Mouse (Mus musculus) liver, adult 2 months (tissue): ENCODE data around the gene Ly9. TPM values are rescaled to one million over a fixed set of nuclear protein-coding genes. Genes with fewer than 3 reads are reported as not detected.

Experiments used
- DNase-seq: peaks from one replicate; pipeline ENCODE4 v3.0.0-alpha.2; 2011; ENCODE audit warnings: low read depth, low spot score; ENCODE audit errors: extremely low read depth
- H3K27ac ChIP-seq: fragments of 200-500 bp; replicated peaks from 2 replicates; pipeline ENCODE4 v1.5.1; 2012; ENCODE audit warnings: low read depth, mild to moderate bottlenecking, control low read depth, inconsistent platforms, low read length; ENCODE audit not compliant: insufficient read depth
- H3K27me3 ChIP-seq: fragments of 200-500 bp; 2 replicates; pipeline ENCODE4 v1.6.1; 2012; ENCODE audit warnings: mild to moderate bottlenecking, moderate library complexity, low read length, inconsistent platforms; ENCODE audit not compliant: control insufficient read depth, insufficient read depth
- H3K36me3 ChIP-seq: fragments of 200-500 bp; 2 replicates; pipeline ENCODE4 v1.6.1; 2012; ENCODE audit warnings: low read length, inconsistent platforms; ENCODE audit not compliant: control insufficient read depth, insufficient read depth
- H3K4me1 ChIP-seq: fragments of 200-500 bp; 2 replicates; pipeline ENCODE4 v1.6.1; 2011; ENCODE audit warnings: low read length; ENCODE audit not compliant: control insufficient read depth, insufficient read depth
- H3K4me3 ChIP-seq: fragments of 200-500 bp; 2 replicates; pipeline ENCODE4 v1.5.1; 2011; ENCODE audit warnings: low read depth, mild to moderate bottlenecking, control low read depth, low read length, moderate library complexity; ENCODE audit not compliant: insufficient read depth
- H3K79me2 ChIP-seq: fragments of 200-500 bp; 2 replicates; pipeline ENCODE4 v1.6.1; 2012; ENCODE audit warnings: inconsistent platforms, mild to moderate bottlenecking, low read length, moderate library complexity; ENCODE audit not compliant: control insufficient read depth, insufficient read depth
- H3K9ac ChIP-seq: fragments of 200-500 bp; 2 replicates; pipeline ENCODE4 v1.6.1; 2012; ENCODE audit warnings: low read depth, mild to moderate bottlenecking, control low read depth, inconsistent platforms, low read length
- CTCF ChIP-seq: fragments of 200-500 bp; IDR thresholded peaks from 2 replicates; pipeline ENCODE4 v1.5.1; 2011; ENCODE audit warnings: low read depth, low read length, control low read depth
- POLR2A ChIP-seq: fragments of 200-500 bp; IDR thresholded peaks from 2 replicates; pipeline ENCODE4 v1.6.1; 2011; ENCODE audit warnings: low read length, control low read depth; ENCODE audit not compliant: insufficient read depth; ENCODE audit errors: extremely low read depth
- WGBS: fragments of 180-500 bp; shearing (Covaris S2); methylation state at CpG from one replicate; pipeline ENCODE4 v1.1.7; 2018; 5-methylcytosine and 5-hydroxymethylcytosine counted together
- polyA plus RNA-seq: library from polyadenylated mRNA; depleted of rRNA; stranded (reverse); fragments of >200 nt; gene quantifications from 2 replicates; pipeline ENCODE4 v1.2.3, GENCODE M21; 2012
- total RNA-seq: library from RNA; depleted of rRNA; stranded (reverse); fragments of >200 nt; gene quantifications from 2 replicates; pipeline ENCODE4 v1.2.3, GENCODE M21; 2014

Ly9 gene
- total and polyA plus RNA-seq, 2 experiments = 1.0 to 1.7 TPM

GRCm38 (mm10) chr1:171584584-171584983, 22.6 kb downstream of the Ly9 start:
- Histone ChIP-seq H3K27ac (no peak overlapping the region), H3K27me3 (no peaks in the 10 kb centered on the region), H3K79me2 (no peaks in the 10 kb centered on the region), H3K4me3 (no peak overlapping the region), H3K36me3 (no peaks in the 10 kb centered on the region), H3K9ac (no peak overlapping the region), H3K4me1 (no peaks in the 10 kb centered on the region)
- 79% methylated on average over 2 of the region's 2 CpGs for WGBS
- TF ChIP-seq CTCF (no peak), POLR2A (no peak)
- DNase-seq = no peak

GRCm38 (mm10) chr1:171577168-171577567, 30.0 kb downstream of the Ly9 start:
- Histone ChIP-seq H3K79me2 (no peaks in the 10 kb centered on the region), H3K9ac (no peak overlapping the region), H3K4me3 (no peak overlapping the region), H3K27me3 (no peaks in the 10 kb centered on the region), H3K36me3 (no peaks in the 10 kb centered on the region), H3K27ac (no peak overlapping the region), H3K4me1 (no peaks in the 10 kb centered on the region)
- TF ChIP-seq POLR2A = no peak
- no peak for TF ChIP-seq CTCF
- WGBS = 85% methylated on average over 7 of the region's 7 CpGs
- no peak for DNase-seq

GRCm38 (mm10) chr1:171568436-171568835, 38.8 kb downstream of the Ly9 start:
- Histone ChIP-seq H3K4me1 (peaks cover 2% of the 10 kb centered on the region; the same call in 1 of the 2 replicates), H3K27ac (no peak overlapping the region), H3K27me3 (0 out of 2 replicates have a peak, but pooled peaks cover 3% of the 10 kb centered on the region), H3K9ac (no peak overlapping the region), H3K79me2 (no peaks in the 10 kb centered on the region), H3K36me3 (no peaks in the 10 kb centered on the region), H3K4me3 (no peak overlapping the region)
- DNase-seq = no peak
- WGBS = 83% methylated on average over 2 of the region's 2 CpGs
- no peak for TF ChIP-seq POLR2A
- no peak for TF ChIP-seq CTCF

- Histone ChIP-seq H3K4me3 (no peak overlapping the region), H3K9ac (no peak overlapping the region), H3K27ac (no peak overlapping the region), H3K79me2 (no peaks in the 10 kb centered on the region), H3K27me3 (0 out of 2 replicates have a peak, but pooled peaks cover 3% of the 10 kb centered on the region), H3K4me1 (peaks cover 2% of the 10 kb centered on the region; the same call in 1 of the 2 replicates), H3K36me3 (no peaks in the 10 kb centered on the region)
- peak; percentile 50 for DNase-seq
- TF ChIP-seq POLR2A (no peak), CTCF (0 out of 2 replicates have a peak, but pooled peaks have one; percentile 11)
- WGBS = 18% methylated on average over 8 of the region's 8 CpGs
Observed at GRCm38 (mm10) chr1:171566777-171567176, 40.4 kb downstream of the Ly9 start.

- no peaks in the 10 kb centered on the region for H3K79me2 ChIP-seq
- H3K9ac ChIP-seq = no peak overlapping the region
- WGBS = 12% methylated on average over 4 of the region's 4 CpGs
- peaks cover 2% of the 10 kb centered on the region; the same call in 1 of the 2 replicates for H3K4me1 ChIP-seq
- 0 out of 2 replicates have a peak, but pooled peaks cover 3% of the 10 kb centered on the region for H3K27me3 ChIP-seq
- H3K4me3 ChIP-seq = no peak overlapping the region
- H3K36me3 ChIP-seq = no peaks in the 10 kb centered on the region
- no peak for TF ChIP-seq POLR2A
- no peak for TF ChIP-seq CTCF
- DNase-seq = peak; percentile 91
- H3K27ac ChIP-seq = no peak overlapping the region; the same call in 1 of the 2 replicates
Observed at GRCm38 (mm10) chr1:171565888-171566287, 41.3 kb downstream of the Ly9 start.

GRCm38 (mm10) chr1:171564247-171564646, 43.0 kb downstream of the Ly9 start:
- H3K4me3 ChIP-seq = no peak overlapping the region
- H3K27me3 ChIP-seq = 0 out of 2 replicates have a peak, but pooled peaks cover 2% of the 10 kb centered on the region
- WGBS = 83% methylated on average over 3 of the region's 3 CpGs
- H3K4me1 ChIP-seq = peaks cover 2% of the 10 kb centered on the region; the same call in 1 of the 2 replicates
- H3K9ac ChIP-seq = no peak overlapping the region
- no peaks in the 10 kb centered on the region for H3K79me2 ChIP-seq
- DNase-seq = no peak
- H3K36me3 ChIP-seq = no peaks in the 10 kb centered on the region
- H3K27ac ChIP-seq = no peak overlapping the region
- TF ChIP-seq POLR2A (no peak), CTCF (peak; percentile 60)
